Mouse (Mus musculus) intestine, embryonic 16.5 days (tissue): ENCODE results near the gene Cbr3. TPM values are rescaled to one million over a fixed set of nuclear protein-coding genes. Genes with fewer than 3 reads are reported as not detected.

ENCODE experiments used
- ATAC-seq: fragments of 200-750 bp; cut with Nextera tagmentation; 2 replicates; pipeline ENCODE4 v1.8.0; 2017; ENCODE audit warnings: moderate TSS enrichment, moderate library complexity
- H3K27ac ChIP-seq: fragments of 300-500 bp; sonication (generic); 2 replicates; pipeline ENCODE4 v1.5.1; 2014; ENCODE audit warnings: mild to moderate bottlenecking, low read length
- H3K27me3 ChIP-seq: fragments of 300-500 bp; sonication (generic); replicated peaks from 2 replicates; pipeline ENCODE4 v1.6.1; 2014; ENCODE audit warnings: low read length, control low read depth, mixed read lengths; ENCODE audit not compliant: control insufficient read depth, insufficient read depth
- H3K36me3 ChIP-seq: fragments of 300-500 bp; sonication (generic); 2 replicates; pipeline ENCODE4 v1.6.1; 2014; ENCODE audit warnings: low read length, control low read depth; ENCODE audit not compliant: control insufficient read depth, insufficient read depth
- H3K4me1 ChIP-seq: fragments of 300-500 bp; sonication (generic); 2 replicates; pipeline ENCODE4 v1.6.1; 2014; ENCODE audit warnings: low read length, control low read depth, mixed read lengths; ENCODE audit not compliant: control insufficient read depth, insufficient read depth
- H3K4me2 ChIP-seq: fragments of 300-500 bp; sonication (generic); 2 replicates; pipeline ENCODE4 v1.6.1; 2014; ENCODE audit warnings: low read depth, low read length, control low read depth
- H3K4me3 ChIP-seq: fragments of 300-500 bp; sonication (generic); 2 replicates; pipeline ENCODE4 v1.5.1; 2014; ENCODE audit warnings: mild to moderate bottlenecking, low read length
- H3K9ac ChIP-seq: fragments of 300-500 bp; sonication (generic); 2 replicates; pipeline ENCODE4 v1.6.1; 2014; ENCODE audit warnings: low read depth, low read length
- H3K9me3 ChIP-seq: fragments of 300-500 bp; sonication (generic); 2 replicates; pipeline ENCODE4 v1.6.1; 2016; ENCODE audit warnings: low read length, control low read depth; ENCODE audit not compliant: control insufficient read depth
- WGBS: fragments of 180-500 bp; shearing (Covaris S2); extraction: QIAGEN DNeasy Blood & Tissue Kit; methylation state at CpG from one replicate; pipeline ENCODE4 v1.1.7; 2014; 5-methylcytosine and 5-hydroxymethylcytosine counted together
- polyA plus RNA-seq: library from polyadenylated mRNA; unstranded; fragments of >200 nt; fragmentation: Nextera tagmentation; extraction: Ambion mirVana; gene quantifications from 2 replicates; pipeline ENCODE4 v1.2.1, GENCODE M21; 2015

Cbr3 gene
- polyA plus RNA-seq, 1 experiment from 2014 or later, result 2.8 TPM

GRCm38 (mm10) chr16:93721771-93722170, 38.8 kb downstream of the Cbr3 start:
- Histone ChIP-seq H3K27ac (no peak overlapping the region), H3K36me3 (no peaks in the 10 kb centered on the region), H3K4me1 (peaks cover 7% of the 10 kb centered on the region), H3K4me3 (no peak overlapping the region), H3K9me3 (no peaks in the 10 kb centered on the region), H3K27me3 (no peaks in the 10 kb centered on the region), H3K4me2 (no peak overlapping the region), H3K9ac (no peak overlapping the region; the same call in 1 of the 2 replicates)
- WGBS, result 87% methylated on average over 5 of the region's 5 CpGs
- no peak for ATAC-seq

- WGBS, result 65% methylated on average over 2 of the region's 2 CpGs
- no peak for ATAC-seq
Observed at GRCm38 (mm10) chr16:93722476-93722875, 39.5 kb downstream of the Cbr3 start.

GRCm38 (mm10) chr16:93725417-93726144, 42.6 kb downstream of the Cbr3 start:
- 0 out of 2 replicates have a peak overlapping the region, but pooled peaks have one; percentile 2 for H3K4me2 ChIP-seq
- 57% methylated on average over 8 of the region's 8 CpGs for WGBS
- no peak overlapping the region for H3K4me3 ChIP-seq
- H3K36me3 ChIP-seq, result no peaks in the 10 kb centered on the region
- no peak overlapping the region for H3K9ac ChIP-seq
- no peaks in the 10 kb centered on the region for H3K9me3 ChIP-seq
- ATAC-seq, result peak; percentile 58
- H3K27me3 ChIP-seq, result no peaks in the 10 kb centered on the region
- H3K27ac ChIP-seq, result peak overlapping the region; percentile 69
- H3K4me1 ChIP-seq, result peaks cover 2% of the 10 kb centered on the region; the same call in 1 of the 2 replicates

More at GRCm38 (mm10) chr16:93722476-93722875, 39.5 kb downstream of the Cbr3 start:
- no peak overlapping the region for H3K4me2 ChIP-seq
- no peak overlapping the region for H3K4me3 ChIP-seq
- H3K36me3 ChIP-seq, result no peaks in the 10 kb centered on the region
- H3K4me1 ChIP-seq, result peaks cover 3% of the 10 kb centered on the region
- no peak overlapping the region for H3K27ac ChIP-seq
- H3K27me3 ChIP-seq, result no peaks in the 10 kb centered on the region
- no peak overlapping the region for H3K9ac ChIP-seq
- no peaks in the 10 kb centered on the region for H3K9me3 ChIP-seq

- Histone ChIP-seq H3K4me3 (no peak overlapping the region), H3K4me2 (0 out of 2 replicates have a peak overlapping the region, but pooled peaks have one; percentile 2), H3K36me3 (no peaks in the 10 kb centered on the region), H3K9me3 (no peaks in the 10 kb centered on the region), H3K9ac (no peak overlapping the region), H3K27ac (peak overlapping the region; percentile 69), H3K27me3 (no peaks in the 10 kb centered on the region), H3K4me1 (peaks cover 6% of the 10 kb centered on the region)
- 68% methylated on average over 4 of the region's 4 CpGs for WGBS
- ATAC-seq, result peak; percentile 71
Observed at GRCm38 (mm10) chr16:93726186-93726585, 43.2 kb downstream of the Cbr3 start.

- WGBS, result 74% methylated on average over 9 of the region's 9 CpGs
- H3K4me3 ChIP-seq, result no peak overlapping the region
- H3K27ac ChIP-seq, result no peak overlapping the region
- H3K9me3 ChIP-seq, result no peaks in the 10 kb centered on the region
- no peak overlapping the region for H3K4me2 ChIP-seq
- H3K9ac ChIP-seq, result no peak overlapping the region
- H3K36me3 ChIP-seq, result no peaks in the 10 kb centered on the region
- H3K27me3 ChIP-seq, result no peaks in the 10 kb centered on the region
- no peak for ATAC-seq
- peaks cover 20% of the 10 kb centered on the region for H3K4me1 ChIP-seq
Observed at GRCm38 (mm10) chr16:93728676-93729075, 45.7 kb downstream of the Cbr3 start.

GRCm38 (mm10) chr16:93729801-93730721, 47.0 kb downstream of the Cbr3 start:
- H3K36me3 ChIP-seq, result no peaks in the 10 kb centered on the region
- 79% methylated on average over 23 of the region's 23 CpGs for WGBS
- no peak for ATAC-seq
- no peaks in the 10 kb centered on the region for H3K9me3 ChIP-seq
- H3K9ac ChIP-seq, result no peak overlapping the region
- H3K4me3 ChIP-seq, result no peak overlapping the region
- no peak overlapping the region for H3K4me2 ChIP-seq
- H3K27me3 ChIP-seq, result no peaks in the 10 kb centered on the region
- no peak overlapping the region for H3K27ac ChIP-seq
- H3K4me1 ChIP-seq, result peaks cover 25% of the 10 kb centered on the region

GRCm38 (mm10) chr16:93731310-93731709, 48.3 kb downstream of the Cbr3 start:
- H3K4me1 ChIP-seq, result peaks cover 23% of the 10 kb centered on the region
- peak; percentile 68 for ATAC-seq
- H3K4me3 ChIP-seq, result no peak overlapping the region
- H3K4me2 ChIP-seq, result no peak overlapping the region
- H3K36me3 ChIP-seq, result no peaks in the 10 kb centered on the region
- WGBS, result 77% methylated on average over 8 of the region's 8 CpGs
- peak overlapping the region; percentile 10; the same call in 1 of the 2 replicates for H3K9ac ChIP-seq
- peak overlapping the region; percentile 41; the same call in 1 of the 2 replicates for H3K27ac ChIP-seq
- no peaks in the 10 kb centered on the region for H3K27me3 ChIP-seq
- H3K9me3 ChIP-seq, result no peaks in the 10 kb centered on the region

GRCm38 (mm10) chr16:93732875-93733569, 50.0 kb downstream of the Cbr3 start:
- H3K36me3 ChIP-seq, result no peaks in the 10 kb centered on the region
- peaks cover 28% of the 10 kb centered on the region for H3K4me1 ChIP-seq
- H3K4me2 ChIP-seq, result no peak overlapping the region
- peak overlapping the region; percentile 63 for H3K27ac ChIP-seq
- H3K9me3 ChIP-seq, result no peaks in the 10 kb centered on the region
- peak; percentile 62 for ATAC-seq
- 61% methylated on average over 18 of the region's 18 CpGs for WGBS
- no peak overlapping the region for H3K9ac ChIP-seq
- H3K4me3 ChIP-seq, result no peak overlapping the region
- H3K27me3 ChIP-seq, result no peaks in the 10 kb centered on the region

GRCm38 (mm10) chr16:93739251-93739650, 56.2 kb downstream of the Cbr3 start:
- H3K4me2 ChIP-seq, result no peak overlapping the region
- peaks cover 6% of the 10 kb centered on the region for H3K36me3 ChIP-seq
- no peaks in the 10 kb centered on the region for H3K27me3 ChIP-seq
- H3K27ac ChIP-seq, result no peak overlapping the region
- no peak for ATAC-seq
- peaks cover 9% of the 10 kb centered on the region; the same call in 1 of the 2 replicates for H3K4me1 ChIP-seq
- no peaks in the 10 kb centered on the region for H3K9me3 ChIP-seq
- WGBS, result 96% methylated on average over 11 of the region's 11 CpGs
- no peak overlapping the region for H3K4me3 ChIP-seq
- no peak overlapping the region for H3K9ac ChIP-seq
